Mouse (Mus musculus): ENCODE measurements around the gene Tmem202.

DNA sequence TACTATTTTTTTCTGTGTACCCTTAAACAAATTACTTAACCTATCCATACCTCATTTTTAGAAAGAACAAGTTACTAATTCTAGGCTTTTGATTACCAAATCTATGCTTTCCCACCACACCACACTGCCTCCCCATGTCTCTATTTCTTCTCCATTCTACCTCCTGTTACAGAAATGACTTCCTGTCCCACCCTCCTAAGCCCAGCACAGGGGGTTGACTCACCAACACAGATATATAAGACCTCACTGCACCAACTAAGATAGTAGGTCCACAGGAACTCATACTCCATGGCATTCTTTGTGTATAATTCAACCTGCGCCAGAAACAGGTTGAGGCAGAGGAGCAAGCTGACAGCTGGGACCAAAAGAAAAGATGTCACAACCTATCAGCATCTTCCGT, 20.3 kb downstream of the Tmem202 start:
- TF ChIP-seq POLR2A (IDR thresholded peaks at IDR 0.05; ENCODE audit: extremely low read depth, insufficient read depth, low read length) = no peak
- TF ChIP-seq CTCF (IDR thresholded peaks at IDR 0.05; ENCODE audit: extremely low read depth, insufficient read depth, low read length) = no peak
